Mouse (Mus musculus) mature B cell (primary cell): ENCODE measurements around the gene Vmn1r36.
"Not testable (repeated sequence)": the region's sequence is repeated elsewhere in the genome, so short reads cannot be mapped to it uniquely, and the experiment has no call there.

Experiments used
- in situ Hi-C: fragments of 300-500 bp; cut with MboI; formaldehyde crosslinking; loops from 2 replicates; pipeline ENCODE4 v1.14.3; 2019

Gene Vmn1r36

DNA sequence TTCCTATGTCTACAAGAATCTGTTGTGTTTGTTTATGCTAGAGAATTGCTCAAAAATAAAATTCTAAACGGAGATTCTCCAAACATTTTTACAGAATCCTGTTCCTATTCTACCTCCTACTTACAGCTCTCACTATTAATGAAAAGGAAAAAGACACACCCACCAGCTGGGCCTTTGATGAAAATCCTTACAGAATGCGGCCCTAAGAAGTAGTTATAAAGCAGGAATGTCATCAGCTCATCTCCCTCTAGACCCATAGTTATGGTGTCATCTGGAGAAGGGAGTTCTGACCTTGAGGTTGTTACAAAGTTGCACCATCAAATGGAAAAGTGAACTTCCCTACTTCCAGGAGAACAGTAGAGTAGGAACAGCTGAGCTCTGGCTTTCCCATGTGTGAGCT lies at the start of gene Vmn1r36:
Gene Vmn1r36 (minus strand): TSS at position 101 of the 400 bp plus-strand sequence.
- in situ Hi-C loops: not testable (repeated sequence)

DNA sequence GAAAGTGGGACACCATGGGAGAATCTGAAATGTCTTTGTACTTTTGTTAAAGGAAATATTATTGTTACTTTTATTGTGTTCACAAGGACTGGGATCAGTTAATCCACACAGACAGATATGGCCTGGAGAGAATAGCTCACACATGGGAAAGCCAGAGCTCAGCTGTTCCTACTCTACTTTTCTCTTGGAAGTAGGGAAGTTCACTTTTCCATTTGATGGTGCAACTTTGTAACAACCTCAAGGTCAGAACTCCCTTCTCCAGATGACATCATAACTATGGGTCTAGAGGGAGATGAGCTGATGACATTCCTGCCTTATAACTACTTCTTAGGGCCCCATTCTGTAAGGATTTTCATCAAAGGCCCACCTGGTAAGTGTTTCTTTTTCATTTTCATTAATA lies 10.1 kb upstream of the Vmn1r36 start, which contains the start of gene Vmn1r37:
Gene Vmn1r37 (plus strand): TSS at position 301 of the 400 bp plus-strand sequence.
- in situ Hi-C loops: not testable (repeated sequence)

- in situ Hi-C loops: no loop called here
These were observed 5.1 kb downstream of the Vmn1r36 start for GRCm38 (mm10) chr6:66713854-66714253.

GRCm38 (mm10) chr6:66708901-66709300 lies 10.1 kb downstream of the Vmn1r36 start:
- in situ Hi-C loops: no loop called here

- in situ Hi-C loops: no loop called here
These were observed 33.2 kb downstream of the Vmn1r36 start, which contains the start of gene Vmn1r35 for GRCm38 (mm10) chr6:66685806-66686205. TSS of gene Vmn1r35 (minus strand) at chr6:66685906.
